Mouse (Mus musculus): ENCODE measurements around the gene Heatr5a.

Heatr5a gene

DNA sequence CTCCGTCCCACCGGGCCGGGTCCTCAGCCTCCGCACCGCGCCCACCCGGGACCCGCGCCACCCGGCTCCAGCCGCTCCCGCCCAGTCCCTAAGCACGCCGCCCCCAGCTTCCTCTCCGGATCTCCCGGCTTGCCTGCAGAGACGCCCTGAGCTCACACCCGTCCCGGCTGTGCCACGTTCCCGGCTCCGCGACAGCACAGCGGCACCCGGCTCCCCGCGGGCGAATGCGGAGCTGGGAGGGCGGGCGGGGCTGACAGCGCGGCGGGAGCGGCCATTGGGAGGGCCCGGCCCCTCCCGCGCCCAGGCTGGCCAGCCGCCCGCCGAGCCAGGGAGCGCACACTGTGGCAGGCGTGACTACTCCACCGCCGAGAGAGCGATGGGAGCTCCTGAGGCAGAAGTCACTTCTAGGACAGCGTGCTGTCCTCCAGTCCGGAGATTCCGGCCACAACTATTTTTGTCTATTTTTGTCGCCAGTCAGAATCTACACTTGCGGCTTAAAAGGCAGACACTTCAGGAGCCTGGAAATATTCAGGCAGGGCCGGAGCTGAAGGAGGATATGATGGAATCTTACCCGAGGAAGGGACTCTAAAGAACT lies at the start of gene Heatr5a:
Heatr5a (minus strand) TSS at position 252 of the 595 bp plus-strand sequence.
- peak; percentile 94 for ATAC-seq (ENCODE audit: insufficient number of reproducible peaks, low FRiP score, low TSS enrichment)

GRCm38 (mm10) chr12:52014494-52015029 lies 43.4 kb upstream of the Heatr5a start:
- no peak for ATAC-seq (ENCODE audit: insufficient number of reproducible peaks, low FRiP score, low TSS enrichment)

GRCm38 (mm10) chr12:52014044-52014443 lies 42.9 kb upstream of the Heatr5a start:
- ATAC-seq (ENCODE audit: insufficient number of reproducible peaks, low FRiP score, low TSS enrichment) = no peak

GRCm38 (mm10) chr12:52013274-52013673 lies 42.2 kb upstream of the Heatr5a start:
- ATAC-seq (ENCODE audit: insufficient number of reproducible peaks, low FRiP score, low TSS enrichment) = no peak

- no peak for ATAC-seq (ENCODE audit: insufficient number of reproducible peaks, low FRiP score, low TSS enrichment)
Measured at GRCm38 (mm10) chr12:52012159-52012558, 41.0 kb upstream of the Heatr5a start.

GRCm38 (mm10) chr12:52010630-52010961 lies 39.5 kb upstream of the Heatr5a start:
- no peak for ATAC-seq (ENCODE audit: insufficient number of reproducible peaks, low FRiP score, low TSS enrichment)

- ATAC-seq (ENCODE audit: insufficient number of reproducible peaks, low FRiP score, low TSS enrichment) = no peak
Measured at GRCm38 (mm10) chr12:52009928-52010629, 39.0 kb upstream of the Heatr5a start.

GRCm38 (mm10) chr12:52006633-52006994 lies 35.5 kb upstream of the Heatr5a start:
- ATAC-seq (ENCODE audit: insufficient number of reproducible peaks, low FRiP score, low TSS enrichment) = peak; percentile 59

- peak; percentile 88 for ATAC-seq (ENCODE audit: insufficient number of reproducible peaks, low FRiP score, low TSS enrichment)
Measured at GRCm38 (mm10) chr12:52005877-52006632, 34.9 kb upstream of the Heatr5a start, which contains the start of gene Dtd2. Gene Dtd2, minus strand, starts transcription at chr12:52006501.

DNA sequence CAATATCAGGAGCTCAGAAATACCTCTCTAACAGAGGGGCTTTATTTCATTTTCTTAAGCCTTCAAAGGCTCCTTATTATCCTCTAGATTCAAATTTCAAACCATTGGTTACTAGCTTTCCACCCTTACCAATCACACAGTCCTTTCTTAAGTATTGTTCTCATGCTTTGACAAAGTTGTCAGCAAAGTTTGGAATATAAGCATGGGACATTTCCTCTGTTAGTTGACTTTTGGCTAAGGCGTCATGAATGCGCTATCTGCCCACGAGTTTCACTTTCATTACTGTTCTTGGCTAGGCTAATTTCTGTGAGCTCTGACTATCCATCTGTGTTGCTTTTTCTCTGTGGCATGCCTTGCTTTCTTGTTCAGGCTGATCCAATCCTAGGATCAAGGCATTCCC lies 31.6 kb upstream of the Heatr5a start:
- no peak for ATAC-seq (ENCODE audit: insufficient number of reproducible peaks, low FRiP score, low TSS enrichment)

DNA sequence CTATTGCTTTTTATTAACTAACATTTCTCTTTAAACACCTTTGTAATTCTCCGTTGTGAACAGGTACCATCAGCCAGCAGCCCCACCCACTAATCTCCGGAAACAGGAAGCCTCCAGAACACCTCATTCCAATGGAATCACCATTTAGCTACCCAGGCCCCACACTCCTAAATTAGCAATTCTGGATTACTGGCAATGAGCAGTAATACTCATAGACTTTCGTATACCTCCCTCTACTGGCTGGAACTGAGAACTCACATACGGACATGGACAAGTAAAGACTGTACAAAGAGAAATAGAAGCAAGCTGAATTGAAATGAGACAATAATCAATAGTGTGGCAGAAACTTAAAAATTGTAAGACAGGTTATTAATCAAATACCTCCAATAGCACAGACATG lies 30.4 kb upstream of the Heatr5a start:
- ATAC-seq (ENCODE audit: insufficient number of reproducible peaks, low FRiP score, low TSS enrichment) = peak; percentile 70

GRCm38 (mm10) chr12:51998366-51998932 lies 27.3 kb upstream of the Heatr5a start:
- ATAC-seq (ENCODE audit: insufficient number of reproducible peaks, low FRiP score, low TSS enrichment) = no peak

DNA sequence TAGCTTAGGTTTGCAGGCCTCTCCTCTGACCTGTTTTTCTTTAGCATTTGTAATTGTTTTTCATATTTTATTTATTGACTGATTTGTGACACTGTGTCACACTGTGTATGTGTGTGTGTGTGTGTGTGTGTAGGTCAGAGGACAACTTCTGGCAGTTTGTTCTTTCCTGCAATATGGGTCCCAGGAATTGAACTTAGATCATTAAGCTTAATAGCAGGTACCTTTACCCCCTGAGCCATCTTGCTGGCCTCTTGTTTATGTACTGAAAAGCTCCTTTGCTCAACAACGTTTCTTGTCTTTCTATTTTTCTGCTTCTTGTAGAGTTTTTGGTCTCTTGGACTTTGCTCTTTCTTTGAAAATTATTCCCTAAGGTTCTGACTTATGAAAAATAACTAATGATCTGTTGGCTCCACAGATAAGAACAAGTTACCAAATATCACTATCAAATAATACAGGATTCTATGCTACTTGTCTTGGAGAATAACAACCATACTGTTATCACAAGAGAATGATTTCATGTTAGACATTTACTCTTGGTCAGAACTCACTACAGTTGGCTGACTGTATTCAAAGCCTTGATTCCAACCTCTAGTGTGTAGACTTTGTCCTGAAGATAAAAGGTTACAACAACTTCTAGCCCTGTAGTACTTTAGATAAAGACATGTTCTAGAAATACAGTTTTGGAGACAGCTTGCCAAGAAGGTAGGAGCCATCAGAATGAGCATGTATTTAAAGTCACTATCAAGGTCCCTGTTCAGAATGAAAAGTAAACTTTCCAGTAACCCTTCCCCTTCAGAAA lies 24.8 kb upstream of the Heatr5a start:
- no peak for ATAC-seq (ENCODE audit: insufficient number of reproducible peaks, low FRiP score, low TSS enrichment)

DNA sequence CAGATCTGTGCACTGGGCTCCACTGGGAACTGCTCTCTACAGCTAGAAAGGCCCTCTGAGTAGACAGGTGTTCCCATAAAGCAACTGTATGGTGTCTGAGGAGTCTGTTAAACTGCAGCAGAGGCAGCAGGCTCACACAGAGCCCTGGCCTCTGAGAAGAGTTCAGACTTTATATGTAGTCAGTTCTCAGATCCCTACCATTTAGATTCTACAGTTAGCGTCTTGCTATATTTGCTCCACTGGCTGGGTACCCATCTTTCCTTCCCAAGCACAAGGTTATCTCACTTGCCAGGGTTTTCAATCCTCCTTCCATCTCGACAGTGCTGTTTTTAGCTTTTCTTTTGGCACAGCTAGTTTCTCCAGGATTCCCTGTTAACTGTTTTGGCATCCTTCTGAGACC lies 19.5 kb upstream of the Heatr5a start:
- ATAC-seq (ENCODE audit: insufficient number of reproducible peaks, low FRiP score, low TSS enrichment) = no peak

- no peak for ATAC-seq (ENCODE audit: insufficient number of reproducible peaks, low FRiP score, low TSS enrichment)
Measured at GRCm38 (mm10) chr12:51988536-51988935, 17.4 kb upstream of the Heatr5a start.

- ATAC-seq (ENCODE audit: insufficient number of reproducible peaks, low FRiP score, low TSS enrichment) = peak; percentile 61
Measured at GRCm38 (mm10) chr12:51985826-51986225, 14.7 kb upstream of the Heatr5a start.

GRCm38 (mm10) chr12:51985163-51985748 lies 14.1 kb upstream of the Heatr5a start:
- ATAC-seq (ENCODE audit: insufficient number of reproducible peaks, low FRiP score, low TSS enrichment) = no peak

DNA sequence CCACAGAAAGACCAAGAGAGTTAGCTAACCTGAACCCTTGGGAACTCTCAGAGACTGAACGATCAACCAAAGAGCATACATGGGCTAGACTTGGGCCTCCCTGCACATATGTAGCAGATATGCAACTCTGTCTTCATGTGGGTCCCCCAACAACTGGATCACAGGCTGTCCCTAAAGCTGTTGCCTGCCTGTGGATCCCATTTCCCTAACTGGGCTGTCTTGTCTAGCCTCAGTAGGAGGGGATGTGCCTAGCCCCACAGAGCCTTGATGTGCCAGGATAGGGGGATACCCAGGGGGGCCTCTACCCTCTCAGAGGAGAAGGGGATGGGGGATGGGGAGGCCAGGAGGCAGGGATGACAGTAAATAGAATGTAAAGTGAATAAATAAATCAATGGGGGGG lies 12.5 kb upstream of the Heatr5a start:
- ATAC-seq (ENCODE audit: insufficient number of reproducible peaks, low FRiP score, low TSS enrichment) = no peak

DNA sequence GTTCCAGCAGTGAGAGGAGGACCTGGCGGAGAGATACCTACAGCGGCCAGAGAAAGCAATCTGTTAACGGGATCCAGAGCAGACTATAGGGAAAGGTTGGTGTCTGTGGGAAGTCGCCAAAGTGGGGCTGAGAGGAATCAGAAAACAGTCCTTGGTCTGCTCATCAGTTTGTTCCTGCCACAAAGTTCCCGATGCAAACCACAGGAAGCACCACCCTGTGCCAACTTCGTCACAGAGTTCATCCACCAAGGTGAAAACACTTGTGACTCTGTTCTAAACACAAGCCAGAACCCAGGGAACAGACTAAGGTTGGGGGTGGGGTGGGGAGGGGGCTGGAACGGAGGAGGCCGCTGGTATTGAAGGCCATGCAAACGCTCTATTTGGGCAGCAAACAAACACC lies 5.4 kb upstream of the Heatr5a start:
- 0 out of 2 replicates have a peak, but pooled peaks have one; percentile 42 for ATAC-seq (ENCODE audit: insufficient number of reproducible peaks, low FRiP score, low TSS enrichment)

DNA sequence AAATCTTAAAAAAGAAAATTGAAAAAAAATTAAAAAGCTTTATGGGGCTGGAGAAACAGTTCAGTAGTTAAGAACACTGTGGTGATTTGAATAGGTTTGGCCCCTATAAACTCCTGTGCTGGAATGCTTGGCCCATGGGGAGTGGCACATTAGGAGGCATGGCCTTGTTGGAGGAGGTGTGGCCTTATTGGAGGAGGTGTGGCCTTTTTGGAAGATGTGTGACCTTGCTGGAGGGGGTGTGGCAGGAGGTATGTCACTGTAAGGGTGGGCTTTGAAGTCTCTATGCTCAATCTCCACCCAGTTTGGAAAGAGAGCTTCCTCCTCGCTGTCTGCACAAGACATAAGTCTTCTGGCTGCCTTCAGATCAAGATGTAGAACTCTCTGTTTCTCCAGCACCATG lies 3.3 kb upstream of the Heatr5a start:
- no peak for ATAC-seq (ENCODE audit: insufficient number of reproducible peaks, low FRiP score, low TSS enrichment)
